Mouse (Mus musculus): ENCODE measurements around the gene Nf2. TPM values are rescaled to one million over a fixed set of nuclear protein-coding genes. Genes with fewer than 3 reads are reported as not detected.

The Nf2 gene
- polyA plus RNA-seq, 1 experiment from 2014 or later = 52.1 TPM

DNA sequence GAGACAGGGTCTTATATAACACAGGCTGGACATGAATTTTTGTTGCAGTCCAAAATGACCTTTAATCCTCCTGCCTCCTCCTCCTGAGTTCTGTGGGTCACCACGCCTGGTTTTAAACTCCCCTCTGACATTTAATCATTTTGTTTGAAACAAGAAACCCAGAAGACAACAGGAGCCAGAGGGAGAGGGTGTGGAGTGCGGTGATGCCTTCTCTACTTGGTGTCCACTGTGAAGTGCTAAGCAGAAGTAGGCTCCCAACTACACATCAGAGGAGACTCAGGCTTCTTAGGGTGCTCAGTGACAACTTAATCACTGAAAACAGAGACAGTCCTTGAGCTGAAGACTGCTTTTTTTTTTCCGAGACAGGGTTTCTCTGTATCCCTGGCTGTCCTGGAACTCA lies 68.4 kb downstream of the Nf2 start:
- no peaks in the 10 kb centered on the region for H3K27me3 ChIP-seq (ENCODE audit: control insufficient read depth, insufficient read depth, low read length)
- H3K9ac ChIP-seq (replicated peaks; ENCODE audit: low read length) = no peak overlapping the region
- no peak for DNase-seq (ENCODE audit: low spot score)
- H3K4me3 ChIP-seq (ENCODE audit: low read depth, low read length) = no peak overlapping the region
- no peaks in the 10 kb centered on the region for H3K9me3 ChIP-seq (replicated peaks; ENCODE audit: control insufficient read depth, low read length)
- H3K27ac ChIP-seq (replicated peaks; ENCODE audit: low read depth, low read length) = no peak overlapping the region
- H3K4me2 ChIP-seq (ENCODE audit: low read depth, low read length) = no peak overlapping the region
- no peaks in the 10 kb centered on the region for H3K4me1 ChIP-seq (ENCODE audit: control insufficient read depth, insufficient read depth, low read length)
- H3K36me3 ChIP-seq (replicated peaks; ENCODE audit: control insufficient read depth, insufficient read depth, low read depth, low read length) = peaks cover 2% of the 10 kb centered on the region
- 80% methylated on average over 3 of the region's 3 CpGs for WGBS
- no peak for ATAC-seq (replicated peaks; ENCODE audit: insufficient number of reproducible peaks, low FRiP score, low TSS enrichment, low read depth)

DNA sequence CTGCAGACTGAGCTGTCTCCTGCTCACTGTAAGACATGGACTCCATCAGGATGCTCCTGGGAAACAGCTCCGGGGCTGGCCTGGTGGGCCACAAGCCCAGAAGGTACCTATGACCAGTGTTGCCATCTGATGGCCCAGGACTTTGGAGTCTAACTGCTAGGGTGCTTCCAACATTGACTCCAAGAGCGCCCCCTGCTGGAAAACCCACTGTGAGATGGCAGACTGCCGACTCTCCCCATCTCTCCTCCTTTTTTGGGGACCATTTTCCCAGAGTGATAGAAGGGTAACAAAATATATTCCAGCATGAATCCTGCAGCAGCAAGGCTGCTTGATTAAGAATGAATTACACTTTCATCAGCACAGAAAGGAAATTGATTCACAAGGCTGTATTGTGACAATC lies 76.4 kb downstream of the Nf2 start:
- H3K4me3 ChIP-seq (ENCODE audit: low read depth, low read length) = no peak overlapping the region
- H3K27ac ChIP-seq (replicated peaks; ENCODE audit: low read depth, low read length) = no peak overlapping the region
- no peaks in the 10 kb centered on the region for H3K36me3 ChIP-seq (replicated peaks; ENCODE audit: control insufficient read depth, insufficient read depth, low read depth, low read length)
- ATAC-seq (replicated peaks; ENCODE audit: insufficient number of reproducible peaks, low FRiP score, low TSS enrichment, low read depth) (no peak), DNase-seq (ENCODE audit: low spot score) (peak; percentile 74)
- H3K9ac ChIP-seq (replicated peaks; ENCODE audit: low read length) = no peak overlapping the region
- no peaks in the 10 kb centered on the region for H3K4me1 ChIP-seq (ENCODE audit: control insufficient read depth, insufficient read depth, low read length)
- no peak overlapping the region for H3K4me2 ChIP-seq (ENCODE audit: low read depth, low read length)
- 37% methylated on average over 3 of the region's 3 CpGs for WGBS
- no peaks in the 10 kb centered on the region for H3K9me3 ChIP-seq (replicated peaks; ENCODE audit: control insufficient read depth, low read length)
- no peaks in the 10 kb centered on the region for H3K27me3 ChIP-seq (ENCODE audit: control insufficient read depth, insufficient read depth, low read length)

DNA sequence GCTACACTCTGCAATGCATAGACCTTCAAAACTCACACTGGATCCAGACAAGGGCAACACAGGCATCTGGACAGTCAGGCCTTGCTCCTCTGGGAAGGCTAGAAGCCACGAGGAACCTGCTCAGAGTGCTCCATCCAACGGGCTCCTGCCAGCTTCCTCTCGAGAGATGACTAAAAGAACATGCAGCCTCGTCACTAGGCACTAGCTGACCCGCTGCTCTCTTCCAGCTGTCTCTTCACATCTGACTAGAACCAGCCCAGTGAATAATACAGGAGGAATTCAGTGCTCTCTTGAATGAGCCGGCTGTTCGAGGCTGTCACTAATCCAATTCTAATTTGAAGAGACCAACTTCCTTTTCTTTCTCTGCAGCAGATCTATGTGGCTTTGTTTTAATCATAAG lies 77.6 kb downstream of the Nf2 start:
- H3K9ac ChIP-seq (replicated peaks; ENCODE audit: low read length) = no peak overlapping the region
- H3K4me3 ChIP-seq (ENCODE audit: low read depth, low read length) = no peak overlapping the region
- no peak for ATAC-seq (replicated peaks; ENCODE audit: insufficient number of reproducible peaks, low FRiP score, low TSS enrichment, low read depth)
- H3K27ac ChIP-seq (replicated peaks; ENCODE audit: low read depth, low read length) = no peak overlapping the region
- no peak overlapping the region for H3K4me2 ChIP-seq (ENCODE audit: low read depth, low read length)
- WGBS = 76% methylated on average over 7 of the region's 7 CpGs
- no peaks in the 10 kb centered on the region for H3K9me3 ChIP-seq (replicated peaks; ENCODE audit: control insufficient read depth, low read length)
- DNase-seq (ENCODE audit: low spot score) = no peak
- H3K36me3 ChIP-seq (replicated peaks; ENCODE audit: control insufficient read depth, insufficient read depth, low read depth, low read length) = no peaks in the 10 kb centered on the region
- H3K27me3 ChIP-seq (ENCODE audit: control insufficient read depth, insufficient read depth, low read length) = no peaks in the 10 kb centered on the region
- no peaks in the 10 kb centered on the region for H3K4me1 ChIP-seq (ENCODE audit: control insufficient read depth, insufficient read depth, low read length)

- Histone ChIP-seq H3K9me3 (replicated peaks; ENCODE audit: control insufficient read depth, low read length) (no peaks in the 10 kb centered on the region), H3K4me3 (ENCODE audit: low read depth, low read length) (no peak overlapping the region), H3K9ac (replicated peaks; ENCODE audit: low read length) (no peak overlapping the region), H3K36me3 (replicated peaks; ENCODE audit: control insufficient read depth, insufficient read depth, low read depth, low read length) (no peaks in the 10 kb centered on the region), H3K4me1 (ENCODE audit: control insufficient read depth, insufficient read depth, low read length) (no peaks in the 10 kb centered on the region), H3K27ac (replicated peaks; ENCODE audit: low read depth, low read length) (no peak overlapping the region), H3K4me2 (ENCODE audit: low read depth, low read length) (no peak overlapping the region), H3K27me3 (ENCODE audit: control insufficient read depth, insufficient read depth, low read length) (no peaks in the 10 kb centered on the region)
- ATAC-seq (replicated peaks; ENCODE audit: insufficient number of reproducible peaks, low FRiP score, low TSS enrichment, low read depth) (no peak), DNase-seq (ENCODE audit: low spot score) (no peak)
- WGBS = 95% methylated on average over 6 of the region's 6 CpGs
Measured at GRCm38 (mm10) chr11:4769881-4770280, 79.5 kb downstream of the Nf2 start.

DNA sequence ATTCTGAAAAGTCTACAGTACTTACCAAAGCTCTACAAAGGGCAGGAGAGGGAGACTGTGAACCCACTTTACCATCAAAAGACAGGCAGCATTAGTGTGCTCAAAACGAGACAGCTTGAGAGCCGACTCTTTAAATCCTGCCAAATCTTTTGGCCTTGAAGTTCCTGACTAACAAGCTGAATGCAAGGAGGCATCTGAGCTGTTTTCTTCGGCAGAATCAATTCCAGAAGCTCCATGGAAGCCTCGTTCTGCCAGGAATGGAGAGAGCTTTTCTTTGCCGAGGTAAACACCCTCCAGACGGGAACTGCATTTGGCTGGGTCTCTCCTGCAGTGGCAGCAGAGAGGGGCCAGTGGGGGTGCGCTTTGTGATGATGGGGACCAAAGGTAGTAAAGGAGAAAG lies 80.0 kb downstream of the Nf2 start:
- ATAC-seq (replicated peaks; ENCODE audit: insufficient number of reproducible peaks, low FRiP score, low TSS enrichment, low read depth) (no peak), DNase-seq (ENCODE audit: low spot score) (no peak)
- 73% methylated on average over 7 of the region's 7 CpGs for WGBS
- H3K4me3 ChIP-seq (ENCODE audit: low read depth, low read length) = no peak overlapping the region
- no peak overlapping the region for H3K4me2 ChIP-seq (ENCODE audit: low read depth, low read length)
- H3K36me3 ChIP-seq (replicated peaks; ENCODE audit: control insufficient read depth, insufficient read depth, low read depth, low read length) = no peaks in the 10 kb centered on the region
- H3K9ac ChIP-seq (replicated peaks; ENCODE audit: low read length) = no peak overlapping the region
- no peak overlapping the region for H3K27ac ChIP-seq (replicated peaks; ENCODE audit: low read depth, low read length)
- no peaks in the 10 kb centered on the region for H3K4me1 ChIP-seq (ENCODE audit: control insufficient read depth, insufficient read depth, low read length)
- no peaks in the 10 kb centered on the region for H3K9me3 ChIP-seq (replicated peaks; ENCODE audit: control insufficient read depth, low read length)
- H3K27me3 ChIP-seq (ENCODE audit: control insufficient read depth, insufficient read depth, low read length) = no peaks in the 10 kb centered on the region

DNA sequence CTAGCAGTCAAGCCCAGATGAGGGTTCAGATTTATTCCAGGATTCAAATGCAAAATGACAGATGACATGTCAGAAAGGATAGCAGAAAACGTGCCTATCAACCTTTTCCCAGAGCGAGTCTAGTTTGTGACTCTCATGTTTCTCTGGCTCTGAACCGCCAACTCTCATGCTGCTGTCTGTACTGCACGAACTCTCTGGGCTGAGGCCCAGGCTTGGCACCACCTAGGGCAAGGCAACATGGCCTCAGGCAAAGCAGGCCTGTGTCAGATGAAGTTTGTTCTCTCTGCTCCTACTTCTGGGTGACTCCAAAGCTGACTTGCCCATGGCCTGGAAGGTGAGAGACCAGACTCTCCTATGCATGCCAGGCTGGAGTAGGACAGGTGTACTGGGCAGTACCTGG lies 80.9 kb downstream of the Nf2 start:
- H3K4me2 ChIP-seq (ENCODE audit: low read depth, low read length) = no peak overlapping the region
- WGBS = 76% methylated on average over 4 of the region's 4 CpGs
- no peaks in the 10 kb centered on the region for H3K4me1 ChIP-seq (ENCODE audit: control insufficient read depth, insufficient read depth, low read length)
- H3K27ac ChIP-seq (replicated peaks; ENCODE audit: low read depth, low read length) = no peak overlapping the region
- H3K36me3 ChIP-seq (replicated peaks; ENCODE audit: control insufficient read depth, insufficient read depth, low read depth, low read length) = no peaks in the 10 kb centered on the region
- DNase-seq (ENCODE audit: low spot score) (no peak), ATAC-seq (replicated peaks; ENCODE audit: insufficient number of reproducible peaks, low FRiP score, low TSS enrichment, low read depth) (no peak)
- H3K4me3 ChIP-seq (ENCODE audit: low read depth, low read length) = no peak overlapping the region
- H3K9me3 ChIP-seq (replicated peaks; ENCODE audit: control insufficient read depth, low read length) = no peaks in the 10 kb centered on the region
- H3K9ac ChIP-seq (replicated peaks; ENCODE audit: low read length) = no peak overlapping the region
- no peaks in the 10 kb centered on the region for H3K27me3 ChIP-seq (ENCODE audit: control insufficient read depth, insufficient read depth, low read length)

DNA sequence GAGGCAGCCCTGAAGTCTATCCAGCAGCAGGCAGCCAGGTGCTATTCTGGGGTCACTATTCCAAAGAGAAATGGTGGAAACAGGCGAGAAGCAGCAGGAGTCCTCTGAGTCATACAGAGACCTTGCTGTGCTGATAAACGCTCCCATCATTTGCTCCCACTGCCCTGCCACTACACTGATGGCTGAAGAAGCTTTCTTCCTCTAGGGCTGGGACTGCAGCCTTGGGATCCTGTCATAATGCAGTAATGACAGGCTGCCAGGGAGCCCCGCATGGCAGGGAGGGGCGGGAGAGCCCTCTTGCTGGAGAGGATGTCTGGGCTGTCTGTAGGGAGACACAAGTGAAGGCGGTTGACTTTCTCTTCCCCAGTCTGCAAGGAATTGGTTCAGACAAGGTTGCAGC lies 84.9 kb downstream of the Nf2 start:
- Histone ChIP-seq H3K9ac (replicated peaks; ENCODE audit: low read length) (no peak overlapping the region), H3K4me2 (ENCODE audit: low read depth, low read length) (no peak overlapping the region), H3K27me3 (ENCODE audit: control insufficient read depth, insufficient read depth, low read length) (peaks cover 2% of the 10 kb centered on the region; the same call in 1 of the 2 replicates), H3K9me3 (replicated peaks; ENCODE audit: control insufficient read depth, low read length) (no peaks in the 10 kb centered on the region), H3K36me3 (replicated peaks; ENCODE audit: control insufficient read depth, insufficient read depth, low read depth, low read length) (no peaks in the 10 kb centered on the region), H3K27ac (replicated peaks; ENCODE audit: low read depth, low read length) (no peak overlapping the region), H3K4me1 (ENCODE audit: control insufficient read depth, insufficient read depth, low read length) (no peaks in the 10 kb centered on the region), H3K4me3 (ENCODE audit: low read depth, low read length) (no peak overlapping the region)
- ATAC-seq (replicated peaks; ENCODE audit: insufficient number of reproducible peaks, low FRiP score, low TSS enrichment, low read depth) = no peak
- DNase-seq (ENCODE audit: low spot score) = no peak
- 61% methylated on average over 5 of the region's 5 CpGs for WGBS

DNA sequence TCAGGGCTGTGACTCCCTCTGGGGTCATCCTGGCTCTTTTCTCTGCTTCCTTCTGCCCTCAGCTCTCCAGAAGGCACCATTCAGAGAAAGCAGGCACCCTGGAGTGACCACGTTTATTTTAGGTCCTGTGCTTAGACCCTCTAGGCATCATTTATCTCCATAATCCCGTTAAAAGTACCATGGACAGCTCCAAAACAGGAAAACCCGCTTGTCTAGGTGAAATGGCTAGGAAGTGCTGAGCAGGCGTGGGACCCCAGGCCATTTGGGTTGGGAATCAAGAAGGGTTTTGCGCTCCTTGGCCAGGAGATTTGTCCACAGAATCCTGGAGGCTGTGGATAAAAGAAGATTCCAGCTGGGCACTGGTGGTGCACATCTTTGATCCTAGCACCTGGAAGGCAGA lies 85.7 kb downstream of the Nf2 start:
- no peak overlapping the region for H3K4me3 ChIP-seq (ENCODE audit: low read depth, low read length)
- no peaks in the 10 kb centered on the region for H3K36me3 ChIP-seq (replicated peaks; ENCODE audit: control insufficient read depth, insufficient read depth, low read depth, low read length)
- H3K27me3 ChIP-seq (ENCODE audit: control insufficient read depth, insufficient read depth, low read length) = peaks cover 2% of the 10 kb centered on the region; the same call in 1 of the 2 replicates
- no peaks in the 10 kb centered on the region for H3K4me1 ChIP-seq (ENCODE audit: control insufficient read depth, insufficient read depth, low read length)
- ATAC-seq (replicated peaks; ENCODE audit: insufficient number of reproducible peaks, low FRiP score, low TSS enrichment, low read depth) (no peak), DNase-seq (ENCODE audit: low spot score) (peak; percentile 75)
- WGBS = 12% methylated on average over 5 of the region's 5 CpGs
- H3K9ac ChIP-seq (replicated peaks; ENCODE audit: low read length) = no peak overlapping the region
- H3K4me2 ChIP-seq (ENCODE audit: low read depth, low read length) = no peak overlapping the region
- no peak overlapping the region for H3K27ac ChIP-seq (replicated peaks; ENCODE audit: low read depth, low read length)
- no peaks in the 10 kb centered on the region for H3K9me3 ChIP-seq (replicated peaks; ENCODE audit: control insufficient read depth, low read length)
